Mouse (Mus musculus) hindbrain, embryonic 16.5 days (tissue): ENCODE measurements around the gene Tpsab1. TPM values are rescaled to one million over a fixed set of nuclear protein-coding genes. Genes with fewer than 3 reads are reported as not detected.

ENCODE experiments used
- ATAC-seq: fragments of 200-750 bp; cut with Nextera tagmentation; 2 replicates; pipeline ENCODE4 v1.8.0; 2017; ENCODE audit warnings: moderate TSS enrichment, moderate library complexity
- H3K27ac ChIP-seq: fragments of 300-500 bp; sonication (generic); 2 replicates; pipeline ENCODE4 v1.5.1; 2014; ENCODE audit warnings: low read depth, mild to moderate bottlenecking, control low read depth, low read length, moderate library complexity
- H3K27me3 ChIP-seq: fragments of 300-500 bp; sonication (generic); replicated peaks from 2 replicates; pipeline ENCODE4 v1.6.1; 2014; ENCODE audit warnings: low read length; ENCODE audit not compliant: control insufficient read depth, insufficient read depth
- H3K36me3 ChIP-seq: fragments of 300-500 bp; sonication (generic); 2 replicates; pipeline ENCODE4 v1.6.1; 2014; ENCODE audit warnings: mild to moderate bottlenecking, low read length, moderate library complexity, mixed read lengths; ENCODE audit not compliant: control insufficient read depth, insufficient read depth
- H3K4me1 ChIP-seq: fragments of 300-500 bp; sonication (generic); 2 replicates; pipeline ENCODE4 v1.6.1; 2014; ENCODE audit warnings: low read depth, low read length; ENCODE audit not compliant: control insufficient read depth, insufficient read depth
- H3K4me2 ChIP-seq: fragments of 300-500 bp; sonication (generic); 2 replicates; pipeline ENCODE4 v1.6.1; 2014; ENCODE audit warnings: mild to moderate bottlenecking, low read length, control low read depth, moderate library complexity
- H3K4me3 ChIP-seq: fragments of 300-500 bp; sonication (generic); 2 replicates; pipeline ENCODE4 v1.5.1; 2014; ENCODE audit warnings: mild to moderate bottlenecking, low read length, control low read depth, moderate library complexity
- H3K9ac ChIP-seq: fragments of 300-500 bp; sonication (generic); 2 replicates; pipeline ENCODE4 v1.6.1; 2014; ENCODE audit warnings: low read depth, mild to moderate bottlenecking, control low read depth, low read length, moderate library complexity
- H3K9me3 ChIP-seq: fragments of 300-500 bp; sonication (generic); 2 replicates; pipeline ENCODE4 v1.6.1; 2014; ENCODE audit warnings: mild to moderate bottlenecking, low read length, moderate library complexity; ENCODE audit not compliant: control insufficient read depth
- WGBS: fragments of 180-500 bp; shearing (Covaris S2); extraction: QIAGEN DNeasy Blood & Tissue Kit; methylation state at CpG from one replicate; pipeline ENCODE4 v1.1.7; 2014; 5-methylcytosine and 5-hydroxymethylcytosine counted together
- polyA plus RNA-seq: library from polyadenylated mRNA; unstranded; fragments of >200 nt; fragmentation: Nextera tagmentation; extraction: Ambion mirVana; gene quantifications from 2 replicates; pipeline ENCODE4 v1.2.1, GENCODE M21; 2015

Tpsab1 gene
- polyA plus RNA-seq, 1 experiment from 2014 or later: not detected

GRCm38 (mm10) chr17:25338218-25338617 is 7.1 kb downstream of the Tpsab1 start:
- no peaks in the 10 kb centered on the region for H3K36me3 ChIP-seq
- no peak overlapping the region for H3K4me3 ChIP-seq
- no peaks in the 10 kb centered on the region for H3K4me1 ChIP-seq
- ATAC-seq: no peak
- peaks cover 6% of the 10 kb centered on the region; the same call in 1 of the 2 replicates for H3K27me3 ChIP-seq
- no peak overlapping the region for H3K9ac ChIP-seq
- H3K4me2 ChIP-seq: no peak overlapping the region
- H3K27ac ChIP-seq: no peak overlapping the region
- no peaks in the 10 kb centered on the region for H3K9me3 ChIP-seq
- WGBS: 81% methylated on average over 4 of the region's 4 CpGs

- peak; percentile 60 for ATAC-seq
- no peaks in the 10 kb centered on the region for H3K9me3 ChIP-seq
- H3K4me3 ChIP-seq: no peak overlapping the region
- under 1% methylated on average over 8 of the region's 8 CpGs for WGBS
- no peak overlapping the region for H3K4me2 ChIP-seq
- peaks cover 9% of the 10 kb centered on the region; the same call in 1 of the 2 replicates for H3K27me3 ChIP-seq
- H3K36me3 ChIP-seq: no peaks in the 10 kb centered on the region
- H3K27ac ChIP-seq: no peak overlapping the region
- H3K4me1 ChIP-seq: no peaks in the 10 kb centered on the region
- H3K9ac ChIP-seq: peak overlapping the region; percentile 23; the same call in 1 of the 2 replicates
Observed at GRCm38 (mm10) chr17:25333943-25334342, 11.4 kb downstream of the Tpsab1 start.

- no peak overlapping the region for H3K4me2 ChIP-seq
- ATAC-seq: no peak
- WGBS: 88% methylated on average over 9 of the region's 9 CpGs
- H3K4me1 ChIP-seq: no peaks in the 10 kb centered on the region
- no peak overlapping the region for H3K27ac ChIP-seq
- H3K9me3 ChIP-seq: no peaks in the 10 kb centered on the region
- H3K9ac ChIP-seq: no peak overlapping the region
- H3K27me3 ChIP-seq: peaks cover 9% of the 10 kb centered on the region; the same call in 1 of the 2 replicates
- no peaks in the 10 kb centered on the region for H3K36me3 ChIP-seq
- H3K4me3 ChIP-seq: no peak overlapping the region
Observed at GRCm38 (mm10) chr17:25332321-25332720, 13.0 kb downstream of the Tpsab1 start.

GRCm38 (mm10) chr17:25322930-25323329 is 22.4 kb downstream of the Tpsab1 start:
- Histone ChIP-seq H3K4me1 (no peaks in the 10 kb centered on the region), H3K9ac (no peak overlapping the region), H3K9me3 (no peaks in the 10 kb centered on the region), H3K4me3 (no peak overlapping the region), H3K27ac (no peak overlapping the region), H3K4me2 (no peak overlapping the region), H3K27me3 (no peaks in the 10 kb centered on the region), H3K36me3 (no peaks in the 10 kb centered on the region)
- ATAC-seq: no peak
- 46% methylated on average over 2 of the region's 2 CpGs for WGBS

GRCm38 (mm10) chr17:25320819-25321218 is 24.5 kb downstream of the Tpsab1 start:
- Histone ChIP-seq H3K9ac (no peak overlapping the region), H3K4me1 (no peaks in the 10 kb centered on the region), H3K4me3 (no peak overlapping the region), H3K4me2 (no peak overlapping the region), H3K36me3 (no peaks in the 10 kb centered on the region), H3K27me3 (no peaks in the 10 kb centered on the region), H3K9me3 (no peaks in the 10 kb centered on the region), H3K27ac (no peak overlapping the region)
- 92% methylated on average over 8 of the region's 8 CpGs for WGBS
- ATAC-seq: no peak

GRCm38 (mm10) chr17:25318354-25318753 is 27.0 kb downstream of the Tpsab1 start, which contains the start of gene Prss29:
Prss29 (plus strand) TSS chr17:25318654.
- WGBS: 76% methylated on average over 5 of the region's 5 CpGs
- Histone ChIP-seq H3K4me2 (no peak within 1 kb of the TSS), H3K9ac (no peak within 1 kb of the TSS), H3K36me3 (no peaks in the 10 kb centered on the region), H3K27ac (no peak within 1 kb of the TSS), H3K27me3 (no peaks in the 10 kb centered on the region), H3K4me3 (no peak within 1 kb of the TSS), H3K9me3 (no peaks in the 10 kb centered on the region), H3K4me1 (no peaks in the 10 kb centered on the region)
- no peak for ATAC-seq

GRCm38 (mm10) chr17:25308346-25308745 is 37.0 kb downstream of the Tpsab1 start, which contains the start of gene Prss28:
Prss28 (plus strand) TSS chr17:25308646.
- H3K36me3 ChIP-seq: no peaks in the 10 kb centered on the region
- 80% methylated on average over 4 of the region's 4 CpGs for WGBS
- no peak within 1 kb of the TSS for H3K4me3 ChIP-seq
- H3K4me1 ChIP-seq: no peaks in the 10 kb centered on the region
- H3K27ac ChIP-seq: no peak within 1 kb of the TSS
- H3K27me3 ChIP-seq: no peaks in the 10 kb centered on the region; the same call in 1 of the 2 replicates
- H3K4me2 ChIP-seq: no peak within 1 kb of the TSS
- H3K9ac ChIP-seq: no peak within 1 kb of the TSS
- H3K9me3 ChIP-seq: no peaks in the 10 kb centered on the region
- no peak for ATAC-seq

GRCm38 (mm10) chr17:25298094-25298493 is 47.3 kb downstream of the Tpsab1 start, which contains the start of gene Prss34:
Prss34 (plus strand) TSS chr17:25298394.
- Histone ChIP-seq H3K4me2 (no peak within 1 kb of the TSS), H3K9ac (no peak within 1 kb of the TSS), H3K27ac (no peak within 1 kb of the TSS), H3K9me3 (no peaks in the 10 kb centered on the region), H3K36me3 (no peaks in the 10 kb centered on the region), H3K27me3 (no peaks in the 10 kb centered on the region), H3K4me3 (no peak within 1 kb of the TSS), H3K4me1 (no peaks in the 10 kb centered on the region)
- ATAC-seq: no peak
- 86% methylated on average over 5 of the region's 5 CpGs for WGBS

GRCm38 (mm10) chr17:25294111-25294510 is 51.3 kb downstream of the Tpsab1 start:
- H3K4me1 ChIP-seq: no peaks in the 10 kb centered on the region
- H3K9me3 ChIP-seq: no peaks in the 10 kb centered on the region
- no peak overlapping the region for H3K4me3 ChIP-seq
- no peak overlapping the region for H3K4me2 ChIP-seq
- no peak overlapping the region for H3K9ac ChIP-seq
- no peaks in the 10 kb centered on the region for H3K36me3 ChIP-seq
- 53% methylated on average over 1 of the region's 1 CpGs for WGBS
- no peak for ATAC-seq
- no peaks in the 10 kb centered on the region for H3K27me3 ChIP-seq
- H3K27ac ChIP-seq: no peak overlapping the region

- Histone ChIP-seq H3K27ac (no peak overlapping the region), H3K4me2 (no peak overlapping the region), H3K9ac (no peak overlapping the region), H3K9me3 (no peaks in the 10 kb centered on the region), H3K27me3 (no peaks in the 10 kb centered on the region), H3K4me3 (no peak overlapping the region), H3K36me3 (no peaks in the 10 kb centered on the region), H3K4me1 (no peaks in the 10 kb centered on the region)
- ATAC-seq: no peak
- WGBS: 85% methylated on average over 5 of the region's 5 CpGs
Observed at GRCm38 (mm10) chr17:25293495-25293894, 51.9 kb downstream of the Tpsab1 start.
